8 mouse cellular contexts compared by ENCODE assay signal in genomic region chr3:51739049-51739834, GRCm38 (mm10).
DNase-seq lines count a peak whose midpoint lies in the region; ATAC-seq and TF ChIP-seq lines count a peak whose summit lies in the region.

No protein-coding gene starts in this region.

- peak; percentile 16 for DNase-seq in ovary, postnatal 36 days (ENCODE audit: low spot score)
- no peak for DNase-seq in ovary, postnatal 14 days (ENCODE audit: low spot score)
- peak; percentile 77 for DNase-seq in embryonic facial prominence, embryonic 14.5 days (ENCODE audit: low spot score)
- DNase-seq in liver, postnatal 0 days = no peak
- no peak for DNase-seq in right cerebral cortex, postnatal 25 days
- DNase-seq in spleen, adult 12 weeks (ENCODE audit: low spot score) = no peak

- H3K36me3 ChIP-seq in embryonic facial prominence, embryonic 14.5 days (ENCODE audit: control insufficient read depth, insufficient read depth, low read length) = no peaks in the 10 kb centered on the region
- H3K36me3 ChIP-seq in intestine, embryonic 16.5 days (ENCODE audit: control insufficient read depth, insufficient read depth, low read length) = no peaks in the 10 kb centered on the region
- H3K36me3 ChIP-seq in liver, postnatal 0 days (replicated peaks; ENCODE audit: insufficient read depth, low read length) = no peaks in the 10 kb centered on the region
- H3K36me3 ChIP-seq in stomach, embryonic 16.5 days (ENCODE audit: control insufficient read depth, insufficient read depth, low read length) = no peaks in the 10 kb centered on the region

- no peak overlapping the region for H3K4me2 ChIP-seq in embryonic facial prominence, embryonic 14.5 days (ENCODE audit: low read depth, low read length)
- 0 out of 2 replicates have a peak overlapping the region, but pooled peaks have one; percentile 4 for H3K4me2 ChIP-seq in intestine, embryonic 16.5 days (ENCODE audit: low read depth, low read length)
- peak overlapping the region; percentile 19; the same call in 1 of the 2 replicates for H3K4me2 ChIP-seq in liver, postnatal 0 days (ENCODE audit: low read depth, low read length)
- H3K4me2 ChIP-seq in stomach, embryonic 16.5 days (ENCODE audit: low read depth, low read length) = no peak overlapping the region

- TF ChIP-seq CTCF in liver, postnatal 0 days (IDR thresholded peaks at IDR 0.05; ENCODE audit: low read depth) = peak; percentile 46; the same call in 1 of the 2 replicates

- WGBS in embryonic facial prominence, embryonic 14.5 days = 9% methylated on average over 12 of the region's 12 CpGs
- 9% methylated on average over 12 of the region's 12 CpGs for WGBS in intestine, embryonic 16.5 days
- WGBS in liver, postnatal 0 days (ENCODE audit: insufficient replicate concordance) = 22% methylated on average over 12 of the region's 12 CpGs
- WGBS in stomach, embryonic 16.5 days = 18% methylated on average over 12 of the region's 12 CpGs

- H3K27ac ChIP-seq in embryonic facial prominence, embryonic 14.5 days (replicated peaks; ENCODE audit: low read depth, low read length) = peak overlapping the region; percentile 17; the same call in 1 of the 2 replicates
- H3K27ac ChIP-seq in intestine, embryonic 16.5 days (ENCODE audit: low read length) = peak overlapping the region; percentile 73
- H3K27ac ChIP-seq in liver, postnatal 0 days (ENCODE audit: low read depth) = no peak overlapping the region
- H3K27ac ChIP-seq in stomach, embryonic 16.5 days (ENCODE audit: low read length) = 0 out of 2 replicates have a peak overlapping the region, but pooled peaks have one; percentile 0

- H3K9me3 ChIP-seq in embryonic facial prominence, embryonic 14.5 days (ENCODE audit: control insufficient read depth, low read length) = no peaks in the 10 kb centered on the region
- H3K9me3 ChIP-seq in intestine, embryonic 16.5 days (ENCODE audit: control insufficient read depth, low read length) = no peaks in the 10 kb centered on the region
- H3K9me3 ChIP-seq in liver, postnatal 0 days (ENCODE audit: low read length) = no peaks in the 10 kb centered on the region
- H3K9me3 ChIP-seq in stomach, embryonic 16.5 days (replicated peaks; ENCODE audit: control insufficient read depth, low read length) = no peaks in the 10 kb centered on the region

- peaks cover 9% of the 10 kb centered on the region for H3K4me1 ChIP-seq in embryonic facial prominence, embryonic 14.5 days (ENCODE audit: control insufficient read depth, insufficient read depth, low read length)
- H3K4me1 ChIP-seq in intestine, embryonic 16.5 days (ENCODE audit: control insufficient read depth, insufficient read depth, low read length) = peaks cover 15% of the 10 kb centered on the region
- peaks cover 15% of the 10 kb centered on the region for H3K4me1 ChIP-seq in liver, postnatal 0 days (ENCODE audit: insufficient read depth)
- no peaks in the 10 kb centered on the region for H3K4me1 ChIP-seq in stomach, embryonic 16.5 days (ENCODE audit: control insufficient read depth, insufficient read depth, low read length)

- TF ChIP-seq EP300 in liver, postnatal 0 days (IDR thresholded peaks at IDR 0.05; ENCODE audit: low read depth) = peak; percentile 76

- H3K4me3 ChIP-seq in embryonic facial prominence, embryonic 14.5 days (ENCODE audit: low read depth, low read length) = no peak overlapping the region
- no peak overlapping the region for H3K4me3 ChIP-seq in intestine, embryonic 16.5 days (ENCODE audit: low read length)
- H3K4me3 ChIP-seq in liver, postnatal 0 days (ENCODE audit: low read depth, low read length) = no peak overlapping the region
- H3K4me3 ChIP-seq in stomach, embryonic 16.5 days (replicated peaks; ENCODE audit: low read length) = no peak overlapping the region

- peak overlapping the region; percentile 25; the same call in 1 of the 2 replicates for H3K9ac ChIP-seq in embryonic facial prominence, embryonic 14.5 days (ENCODE audit: low read depth, low read length)
- peak overlapping the region; percentile 48 for H3K9ac ChIP-seq in intestine, embryonic 16.5 days (ENCODE audit: low read depth, low read length)
- H3K9ac ChIP-seq in liver, postnatal 0 days (replicated peaks) = no peak overlapping the region
- H3K9ac ChIP-seq in stomach, embryonic 16.5 days (ENCODE audit: low read length) = 0 out of 2 replicates have a peak overlapping the region, but pooled peaks have one; percentile 8

- no peaks in the 10 kb centered on the region for H3K27me3 ChIP-seq in embryonic facial prominence, embryonic 14.5 days (replicated peaks; ENCODE audit: control insufficient read depth, insufficient read depth, low read length)
- no peaks in the 10 kb centered on the region for H3K27me3 ChIP-seq in intestine, embryonic 16.5 days (replicated peaks; ENCODE audit: control insufficient read depth, insufficient read depth, low read length)
- H3K27me3 ChIP-seq in liver, postnatal 0 days (ENCODE audit: insufficient read depth, low read length) = no peaks in the 10 kb centered on the region
- no peaks in the 10 kb centered on the region for H3K27me3 ChIP-seq in stomach, embryonic 16.5 days (ENCODE audit: control insufficient read depth, insufficient read depth, low read length)

- peak; percentile 87 for ATAC-seq in embryonic facial prominence, embryonic 14.5 days (ENCODE audit: low read depth)
- ATAC-seq in intestine, embryonic 16.5 days = peak; percentile 83
- ATAC-seq in liver, postnatal 0 days = peak; percentile 77
- ATAC-seq in stomach, embryonic 16.5 days (ENCODE audit: insufficient read depth, low FRiP score) = peak; percentile 69; the same call in 1 of the 2 replicates

Comparison
In these comparisons a context has a peak if more than half of its experiments do, and no peak if none do; other contexts are left out.
1. DNase-seq: peak in ovary, postnatal 36 days (single experiment) and embryonic facial prominence, embryonic 14.5 days (single experiment); none in ovary, postnatal 14 days (single experiment), liver, postnatal 0 days (single experiment), right cerebral cortex, postnatal 25 days (single experiment) and spleen, adult 12 weeks (single experiment).
2. H3K4me2 ChIP-seq: peak in intestine, embryonic 16.5 days (single experiment) and liver, postnatal 0 days (single experiment); none in embryonic facial prominence, embryonic 14.5 days (single experiment) and stomach, embryonic 16.5 days (single experiment).
3. Peak in every context shown above with its lines, with median percentiles within 50 percentile points of each other: ATAC-seq.